Mouse (Mus musculus) thymus, adult 2 months (tissue): ENCODE measurements around the gene Acsm4. TPM values are rescaled to one million over a fixed set of nuclear protein-coding genes. Genes with fewer than 3 reads are reported as not detected.
A peak's percentile ranks its signal among the peaks of the same experiment; 100 is the strongest.
"Not testable (repeated sequence)": the region's sequence is repeated elsewhere in the genome, so short reads cannot be mapped to it uniquely, and the experiment has no call there.

ENCODE experiments used
- DNase-seq: peaks from one replicate; pipeline ENCODE4 v3.0.0; 2021
- H3K27ac ChIP-seq: fragments of 200-500 bp; 2 replicates; pipeline ENCODE4 v1.5.1; 2012; ENCODE audit warnings: low read length, control low read depth; ENCODE audit not compliant: control insufficient read depth, insufficient read depth
- H3K27me3 ChIP-seq: fragments of 200-500 bp; 2 replicates; pipeline ENCODE4 v1.6.1; 2012; ENCODE audit warnings: mild to moderate bottlenecking, low read length, moderate library complexity, mixed read lengths; ENCODE audit not compliant: control insufficient read depth, insufficient read depth
- H3K36me3 ChIP-seq: fragments of 200-500 bp; 2 replicates; pipeline ENCODE4 v1.6.1; 2012; ENCODE audit warnings: mild to moderate bottlenecking, low read length, moderate library complexity; ENCODE audit not compliant: control insufficient read depth, insufficient read depth
- H3K4me1 ChIP-seq: fragments of 200-500 bp; replicated peaks from 2 replicates; pipeline ENCODE4 v1.6.1; 2012; ENCODE audit warnings: low read length; ENCODE audit not compliant: control insufficient read depth, insufficient read depth
- H3K4me3 ChIP-seq: fragments of 200-500 bp; 2 replicates; pipeline ENCODE4 v1.5.1; 2012; ENCODE audit warnings: mild to moderate bottlenecking, low read length, control low read depth, moderate library complexity; ENCODE audit not compliant: control insufficient read depth, insufficient read depth
- CTCF ChIP-seq: fragments of 200-500 bp; IDR thresholded peaks from 2 replicates; pipeline ENCODE4 v1.5.1; 2012; ENCODE audit warnings: mild to moderate bottlenecking, control low read depth, low read length, moderate library complexity, borderline replicate concordance; ENCODE audit not compliant: control insufficient read depth, poor library complexity, insufficient read depth; ENCODE audit errors: extremely low read depth
- POLR2A ChIP-seq: fragments of 200-500 bp; IDR thresholded peaks from 2 replicates; pipeline ENCODE4 v1.6.1; 2012; ENCODE audit warnings: mild to moderate bottlenecking, low read length, control low read depth, moderate library complexity; ENCODE audit not compliant: control insufficient read depth, poor library complexity, insufficient read depth; ENCODE audit errors: extremely low read depth
- WGBS: fragments of 180-500 bp; shearing (Covaris S2); methylation state at CpG from one replicate; pipeline ENCODE4 v1.1.7; 2018; 5-methylcytosine and 5-hydroxymethylcytosine counted together
- polyA plus RNA-seq: library from polyadenylated mRNA; depleted of rRNA; stranded (reverse); fragments of >200 nt; gene quantifications from 2 replicates; pipeline ENCODE4 v1.2.3, GENCODE M21; 2012

Gene Acsm4
- polyA plus RNA-seq, 1 experiment, result 0.04 TPM

DNA sequence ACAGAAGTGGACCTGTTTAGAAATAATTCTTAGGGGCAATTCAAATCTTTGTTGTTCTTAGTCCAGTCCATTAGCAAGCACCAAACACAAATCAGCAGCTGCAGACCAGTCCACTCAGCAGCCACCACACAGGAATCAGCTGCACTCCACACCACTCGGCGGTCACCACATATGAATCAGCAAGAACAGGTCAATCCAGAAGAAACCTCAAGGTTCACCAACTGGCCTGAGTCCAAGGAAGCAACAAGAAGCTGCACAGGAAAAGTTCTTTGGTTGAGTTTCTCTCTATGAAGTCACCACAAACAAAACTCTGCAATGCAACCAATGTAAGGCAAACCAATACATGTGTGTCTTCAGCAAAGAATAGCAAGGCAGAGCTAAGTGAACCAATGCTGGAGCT is 37.8 kb downstream of the Acsm4 start:
- no peak for TF ChIP-seq POLR2A
- TF ChIP-seq CTCF, result no peak
- Histone ChIP-seq H3K36me3 (no peaks in the 10 kb centered on the region), H3K27ac (no peak overlapping the region), H3K4me1 (no peaks in the 10 kb centered on the region), H3K27me3 (no peaks in the 10 kb centered on the region), H3K4me3 (no peak overlapping the region)
- no peak for DNase-seq
- WGBS, result 77% methylated on average over 2 of the region's 2 CpGs

GRCm38 (mm10) chr7:119731262-119731661 is 41.4 kb downstream of the Acsm4 start:
- not testable (repeated sequence) for H3K4me3 ChIP-seq, H3K27ac ChIP-seq, H3K27me3 ChIP-seq, H3K36me3 ChIP-seq, H3K4me1 ChIP-seq
- 84% methylated on average over 4 of the region's 4 CpGs for WGBS
- DNase-seq, result peak; percentile 22

GRCm38 (mm10) chr7:119738877-119739276 is 49.1 kb downstream of the Acsm4 start:
- Histone ChIP-seq H3K4me3 (no peak overlapping the region), H3K4me1 (no peaks in the 10 kb centered on the region), H3K27me3 (no peaks in the 10 kb centered on the region; the same call in 1 of the 2 replicates), H3K27ac (no peak overlapping the region), H3K36me3 (no peaks in the 10 kb centered on the region)
- TF ChIP-seq POLR2A (no peak), CTCF (no peak)
- no peak for DNase-seq
- 86% methylated on average over 2 of the region's 2 CpGs for WGBS

DNA sequence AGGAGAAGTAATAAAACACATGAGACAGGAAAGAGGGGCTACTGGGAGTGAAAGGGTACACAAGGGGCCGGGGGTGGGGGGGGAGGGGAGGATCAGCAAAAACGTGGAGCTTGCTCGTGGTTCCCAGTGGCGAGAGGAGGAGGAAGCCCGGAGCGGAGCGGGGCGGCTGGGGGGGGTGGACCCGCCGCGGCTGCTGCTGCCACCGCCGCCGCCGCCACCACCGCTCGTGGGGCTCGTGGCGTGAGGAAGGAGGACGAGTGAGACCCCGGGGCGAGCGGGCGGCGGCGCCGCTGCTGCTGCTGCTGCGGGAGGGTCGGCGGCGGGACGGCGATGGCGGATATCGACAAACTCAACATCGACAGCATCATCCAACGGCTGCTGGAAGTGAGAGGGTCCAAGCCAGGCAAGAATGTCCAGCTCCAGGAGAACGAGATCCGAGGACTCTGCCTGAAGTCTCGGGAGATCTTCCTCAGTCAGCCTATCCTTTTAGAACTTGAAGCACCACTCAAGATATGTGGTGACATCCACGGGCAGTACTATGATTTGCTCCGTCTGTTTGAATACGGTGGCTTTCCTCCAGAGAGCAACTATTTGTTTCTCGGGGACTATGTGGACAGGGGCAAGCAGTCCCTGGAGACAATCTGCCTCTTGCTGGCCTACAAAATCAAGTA is 50.1 kb downstream of the Acsm4 start:
- not testable (repeated sequence) for H3K4me3 ChIP-seq, DNase-seq, H3K36me3 ChIP-seq, H3K4me1 ChIP-seq, H3K27ac ChIP-seq, H3K27me3 ChIP-seq
- 7% methylated on average over 38 of the region's 44 CpGs for WGBS

DNA sequence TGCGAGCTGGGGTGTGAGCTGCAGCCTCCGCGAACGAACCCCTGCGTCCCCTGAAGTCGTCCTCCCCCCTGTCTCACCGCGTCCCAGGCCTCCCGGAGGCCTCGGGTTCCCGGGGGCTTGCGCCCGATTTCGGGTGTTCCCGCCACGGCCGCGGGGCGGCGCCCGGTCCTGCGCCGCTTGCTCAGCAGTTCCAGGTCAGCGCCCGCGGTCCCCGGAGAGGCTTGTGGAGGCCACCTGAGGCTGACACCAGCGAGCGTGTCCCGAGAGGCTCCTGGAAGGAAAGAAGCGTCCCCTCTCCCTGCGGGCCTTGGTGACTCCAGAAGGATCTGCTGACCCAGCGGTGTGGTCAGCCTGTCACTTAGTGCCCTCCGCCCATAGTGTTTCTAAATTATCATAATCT is 54.5 kb downstream of the Acsm4 start:
- Histone ChIP-seq H3K27me3 (no peaks in the 10 kb centered on the region), H3K4me3 (no peak overlapping the region), H3K36me3 (no peaks in the 10 kb centered on the region), H3K27ac (no peak overlapping the region), H3K4me1 (no peaks in the 10 kb centered on the region)
- no peak for DNase-seq
- TF ChIP-seq CTCF, result peak; percentile 55; the same call in 1 of the 2 replicates
- TF ChIP-seq POLR2A, result no peak
- WGBS, result 16% methylated on average over 34 of the region's 34 CpGs

- no peak for DNase-seq
- Histone ChIP-seq H3K4me1 (no peaks in the 10 kb centered on the region), H3K4me3 (no peak overlapping the region), H3K27me3 (no peaks in the 10 kb centered on the region), H3K36me3 (no peaks in the 10 kb centered on the region), H3K27ac (no peak overlapping the region)
- TF ChIP-seq CTCF, result no peak
- TF ChIP-seq POLR2A, result no peak
- 86% methylated on average over 1 of the region's 1 CpGs for WGBS
Observed at GRCm38 (mm10) chr7:119745869-119746268, 56.0 kb downstream of the Acsm4 start.

DNA sequence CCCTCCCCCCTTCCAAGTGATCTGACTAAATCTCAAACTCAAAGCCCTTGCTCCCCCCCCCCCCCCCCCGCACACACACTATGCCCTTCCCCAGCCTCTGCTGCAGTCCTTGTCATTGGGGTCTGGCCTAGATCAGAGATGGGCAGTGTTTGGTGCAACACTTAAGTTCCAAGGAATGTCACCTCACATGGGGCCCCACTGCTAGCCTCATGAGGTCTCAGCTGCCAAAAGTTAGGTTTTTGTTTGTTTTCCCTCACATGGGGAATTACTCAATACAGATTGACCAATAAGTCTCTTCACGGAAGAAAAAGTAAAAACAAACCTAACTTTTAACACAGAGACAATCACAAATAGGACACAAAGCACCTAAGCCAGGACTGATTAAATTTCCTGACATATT is 58.9 kb downstream of the Acsm4 start:
- no peaks in the 10 kb centered on the region for H3K36me3 ChIP-seq
- WGBS, result 82% methylated on average over 2 of the region's 2 CpGs

More for the DNA sequence above, 58.9 kb downstream of the Acsm4 start:
- no peaks in the 10 kb centered on the region for H3K27me3 ChIP-seq
- no peak overlapping the region for H3K27ac ChIP-seq
- no peak overlapping the region for H3K4me3 ChIP-seq
- DNase-seq, result no peak
- no peak for TF ChIP-seq POLR2A
- TF ChIP-seq CTCF, result no peak
- H3K4me1 ChIP-seq, result no peaks in the 10 kb centered on the region
